Mouse (Mus musculus): ENCODE data around the gene Elmo3.
"Not testable (repeated sequence)": the region's sequence is repeated elsewhere in the genome, so short reads cannot be mapped to it uniquely, and the experiment has no call there.

The Elmo3 gene

GRCm38 (mm10) chr8:105276292-105277120 lies 28.9 kb upstream of the Elmo3 start:
- peak; percentile 62 for DNase-seq (ENCODE audit: low read depth, low spot score)

- DNase-seq (ENCODE audit: low read depth, low spot score) = peak; percentile 89
Observed at GRCm38 (mm10) chr8:105278911-105279334, 26.5 kb upstream of the Elmo3 start.

GRCm38 (mm10) chr8:105280567-105280966 lies 24.8 kb upstream of the Elmo3 start:
- DNase-seq (ENCODE audit: low read depth, low spot score) = no peak

- DNase-seq (ENCODE audit: low read depth, low spot score) = no peak
Observed at GRCm38 (mm10) chr8:105281821-105282220, 23.6 kb upstream of the Elmo3 start.

- no peak for DNase-seq (ENCODE audit: low read depth, low spot score)
Observed at GRCm38 (mm10) chr8:105282239-105282638, 23.2 kb upstream of the Elmo3 start.

- no peak for DNase-seq (ENCODE audit: low read depth, low spot score)
Observed at GRCm38 (mm10) chr8:105283074-105283473, 22.3 kb upstream of the Elmo3 start.

GRCm38 (mm10) chr8:105285514-105285913 lies 19.9 kb upstream of the Elmo3 start:
- no peak for DNase-seq (ENCODE audit: low read depth, low spot score)

- no peak for DNase-seq (ENCODE audit: low read depth, low spot score)
Observed at GRCm38 (mm10) chr8:105286907-105287306, 18.5 kb upstream of the Elmo3 start.

GRCm38 (mm10) chr8:105288231-105288630 lies 17.2 kb upstream of the Elmo3 start:
- no peak for DNase-seq (ENCODE audit: low read depth, low spot score)

GRCm38 (mm10) chr8:105288958-105289732 lies 16.3 kb upstream of the Elmo3 start:
- DNase-seq (ENCODE audit: low read depth, low spot score) = peak; percentile 83

- no peak for DNase-seq (ENCODE audit: low read depth, low spot score)
Observed at GRCm38 (mm10) chr8:105289805-105290460, 15.5 kb upstream of the Elmo3 start, which contains the start of gene 4931428F04Rik. Gene 4931428F04Rik (minus strand): TSS chr8:105289864.

GRCm38 (mm10) chr8:105290554-105291314 lies 14.7 kb upstream of the Elmo3 start:
- peak; percentile 63 for DNase-seq (ENCODE audit: low read depth, low spot score)

GRCm38 (mm10) chr8:105291364-105291763 lies 14.0 kb upstream of the Elmo3 start:
- not testable (repeated sequence) for DNase-seq (ENCODE audit: low read depth, low spot score)

- not testable (repeated sequence) for DNase-seq (ENCODE audit: low read depth, low spot score)
Observed at GRCm38 (mm10) chr8:105291802-105292201, 13.6 kb upstream of the Elmo3 start.

GRCm38 (mm10) chr8:105292471-105292870 lies 12.9 kb upstream of the Elmo3 start:
- no peak for DNase-seq (ENCODE audit: low read depth, low spot score)

- DNase-seq (ENCODE audit: low read depth, low spot score) = no peak
Observed at GRCm38 (mm10) chr8:105293405-105293804, 12.0 kb upstream of the Elmo3 start.

GRCm38 (mm10) chr8:105294776-105295175 lies 10.6 kb upstream of the Elmo3 start:
- DNase-seq (ENCODE audit: low read depth, low spot score) = no peak

GRCm38 (mm10) chr8:105295256-105295655 lies 10.1 kb upstream of the Elmo3 start:
- no peak for DNase-seq (ENCODE audit: low read depth, low spot score)

- no peak for DNase-seq (ENCODE audit: low read depth, low spot score)
Observed at GRCm38 (mm10) chr8:105295895-105296573, 9.4 kb upstream of the Elmo3 start, which contains the start of gene Exoc3l. Gene Exoc3l (minus strand): TSS chr8:105296101.

GRCm38 (mm10) chr8:105297511-105298192 lies 7.7 kb upstream of the Elmo3 start, which contains the start of gene E2f4:
Gene E2f4 (plus strand): TSS chr8:105297663.
- DNase-seq (ENCODE audit: low read depth, low spot score) = peak; percentile 89

Data from skeletal muscle tissue, adult 2 months (tissue).